ENCODE assay signal across 29 mouse cellular contexts in the genomic region with DNA sequence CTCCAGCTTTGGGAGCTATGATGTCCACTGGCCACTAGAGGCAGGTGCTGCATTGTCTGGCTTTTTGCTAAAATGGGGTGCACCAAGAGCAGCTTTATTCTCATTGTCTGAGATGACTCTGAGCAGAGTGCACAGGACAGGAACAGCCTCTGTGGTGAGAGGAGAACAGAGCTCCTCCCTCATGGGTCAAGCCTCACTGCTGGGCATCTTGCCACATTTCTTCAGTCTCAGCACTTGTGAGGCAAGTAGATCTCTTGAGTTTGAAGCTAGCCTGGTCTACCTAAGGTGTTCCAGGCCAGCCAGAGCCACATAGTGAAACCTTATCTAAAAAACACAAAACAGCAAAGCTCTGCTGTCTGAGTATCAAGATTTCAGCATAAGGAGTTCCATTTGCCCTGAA. TPM values are rescaled to one million over a fixed set of nuclear protein-coding genes. Genes with fewer than 3 reads are reported as not detected.
DNase-seq lines count a peak whose midpoint lies in the region; ATAC-seq and TF ChIP-seq lines count a peak whose summit lies in the region.
"Had no signal": no experiment of that assay in that cellular context is flagged by ENCODE, and none has a peak within 500 bp of the region (broad histone marks: within the 10 kb centered on the region; RNA-seq: fewer than 3 reads in every experiment).

No protein-coding gene starts in this region.

- peak; percentile 36 for TF ChIP-seq CTCF in layer of hippocampus, adult 2 months (conservative IDR thresholded peaks at IDR 0.05)

- H3K27me3 ChIP-seq in forebrain, embryonic 14.5 days (replicated peaks; ENCODE audit: control insufficient read depth, insufficient read depth, low read length), result peaks cover 14% of the 10 kb centered on the region
- H3K27me3 ChIP-seq in embryonic facial prominence, embryonic 10.5 days (replicated peaks; ENCODE audit: low read depth, poor library complexity, severe bottlenecking), result peaks cover 19% of the 10 kb centered on the region

- DNase-seq in layer of hippocampus, adult 2 months (ENCODE audit: low spot score in 2 of 2), result no peak
- no peak for DNase-seq in layer of hippocampus, adult 9-11 months
- DNase-seq in 3T3-L1 (ENCODE audit: low read depth, low spot score) (peak; percentile 30), A20 (ENCODE audit: low read depth, low spot score) (peak; percentile 7), adipocyte (ENCODE audit: low spot score) (peak; percentile 73)
- no peak for DNase-seq in forebrain, embryonic 14.5 days (ENCODE audit: low spot score)
- no peak for DNase-seq in embryonic facial prominence, embryonic 10.5 days (ENCODE audit: low spot score)
- DNase-seq: adrenal gland, postnatal 14 days; cerebellum, adult 2 months; forebrain, postnatal 0 days; gastrocnemius, postnatal 25 days; heart, adult 2 months; heart, postnatal 4 days; kidney, postnatal 36 days; lung, adult 18-20 months; lung, postnatal 14 days; right cerebral cortex, adult 18-20 months; right cerebral cortex, postnatal 4 days; thymus, adult 18-20 months; thymus, postnatal 36 days had no signal

- ATAC-seq in forebrain, embryonic 14.5 days, result no peak
- ATAC-seq: activated CD4-positive, CD25-positive, alpha-beta regulatory T cell, adult 4 months; forebrain, postnatal 0 days; intestine, embryonic 15.5 days had no signal

- H3K4me3 ChIP-seq in layer of hippocampus, adult 2 months, result no peak overlapping the region
- H3K4me3 ChIP-seq in forebrain, embryonic 14.5 days (ENCODE audit: low read depth, low read length), result no peak overlapping the region
- no peak overlapping the region for H3K4me3 ChIP-seq in embryonic facial prominence, embryonic 10.5 days
- H3K4me3 ChIP-seq: embryonic facial prominence, embryonic 15.5 days; heart, adult 2 months; heart, embryonic 15.5 days; hindbrain, embryonic 15.5 days; intestine, embryonic 15.5 days; kidney, embryonic 15.5 days; megakaryocyte, embryonic 14.5 days; neural tube, embryonic 15.5 days had no signal

- H3K4me2 ChIP-seq in forebrain, embryonic 14.5 days (ENCODE audit: low read length), result no peak overlapping the region
- H3K4me2 ChIP-seq: embryonic facial prominence, embryonic 15.5 days; heart, embryonic 15.5 days; hindbrain, embryonic 15.5 days; intestine, embryonic 15.5 days; kidney, embryonic 15.5 days; neural tube, embryonic 15.5 days had no signal

- no peak overlapping the region for H3K27ac ChIP-seq in layer of hippocampus, adult 2 months
- no peak overlapping the region for H3K27ac ChIP-seq in forebrain, embryonic 14.5 days (ENCODE audit: low read depth, low read length)
- H3K27ac ChIP-seq in embryonic facial prominence, embryonic 10.5 days (replicated peaks), result no peak overlapping the region
- H3K27ac ChIP-seq: embryonic facial prominence, embryonic 15.5 days; heart, adult 2 months; heart, embryonic 15.5 days; hindbrain, embryonic 15.5 days; intestine, embryonic 15.5 days; kidney, embryonic 15.5 days; neural tube, embryonic 15.5 days had no signal

- H3K36me3 ChIP-seq in forebrain, embryonic 14.5 days (ENCODE audit: control insufficient read depth, insufficient read depth, low read length), result no peaks in the 10 kb centered on the region
- no peaks in the 10 kb centered on the region for H3K36me3 ChIP-seq in embryonic facial prominence, embryonic 10.5 days (replicated peaks)
- H3K36me3 ChIP-seq: embryonic facial prominence, embryonic 15.5 days; heart, embryonic 15.5 days; hindbrain, embryonic 15.5 days; intestine, embryonic 15.5 days; kidney, embryonic 15.5 days; neural tube, embryonic 15.5 days had no signal

- H3K9me3 ChIP-seq in forebrain, embryonic 14.5 days (replicated peaks; ENCODE audit: control insufficient read depth, low read length), result peaks cover 12% of the 10 kb centered on the region
- peaks cover 17% of the 10 kb centered on the region for H3K9me3 ChIP-seq in embryonic facial prominence, embryonic 10.5 days

- no peaks in the 10 kb centered on the region for H3K4me1 ChIP-seq in forebrain, embryonic 14.5 days (ENCODE audit: control insufficient read depth, insufficient read depth, low read length)
- H3K4me1 ChIP-seq in embryonic facial prominence, embryonic 10.5 days, result peaks cover 4% of the 10 kb centered on the region; the same call in 1 of the 2 replicates

- H3K9ac ChIP-seq in forebrain, embryonic 14.5 days (ENCODE audit: low read length), result no peak overlapping the region
- H3K9ac ChIP-seq: embryonic facial prominence, embryonic 15.5 days; forebrain, postnatal 0 days; heart, embryonic 15.5 days; hindbrain, embryonic 15.5 days; intestine, embryonic 15.5 days; kidney, embryonic 15.5 days; neural tube, embryonic 15.5 days had no signal

RNA-seq across cellular contexts. Expression of gene Tcfl5, which starts 4.3 kb away (rescaled TPM):
- total RNA-seq in layer of hippocampus, adult 2 months (2021), result under 1 TPM in 1 of 2 experiments, not detected in 1; 0.47 TPM
- polyA plus RNA-seq in forebrain, embryonic 14.5 days (2014; fragmentation: Nextera tagmentation; extraction: Ambion mirVana), result 0.15 and 0.35 TPM in 2 replicates
- 0.11 and 0.18 TPM in 2 replicates for polyA plus RNA-seq in embryonic facial prominence, embryonic 10.5 days (2016; fragmentation: Nextera tagmentation; extraction: Ambion mirVana)
- total RNA-seq: adrenal gland, postnatal 14 days; heart, adult 2 months; liver, adult 2 months had no signal
- polyA plus RNA-seq: activated CD4-positive, CD25-positive, alpha-beta regulatory T cell, adult 4 months; intestine, embryonic 15.5 days; liver, adult 2 months had no signal

RNA-seq across cellular contexts. Expression of gene Col9a3, which starts 49.3 kb away (rescaled TPM):
- 10 to 100 TPM in 1 of 2 experiments, 1 to 10 TPM in 1; 6.8 to 10.4 TPM for total RNA-seq in layer of hippocampus, adult 2 months (2021)
- 25.1 and 28.6 TPM in 2 replicates for polyA plus RNA-seq in forebrain, embryonic 14.5 days (2014; fragmentation: Nextera tagmentation; extraction: Ambion mirVana)
- polyA plus RNA-seq in embryonic facial prominence, embryonic 10.5 days (2016; fragmentation: Nextera tagmentation; extraction: Ambion mirVana), result 12.2 and 12.3 TPM in 2 replicates
- total RNA-seq: liver, adult 2 months had no signal

RNA-seq across cellular contexts. Expression of gene Ogfr, which starts 57.8 kb away (rescaled TPM):
- 10 to 100 TPM; 36.2 to 40.6 TPM for total RNA-seq in layer of hippocampus, adult 2 months (2021)
- 95.6 and 100 TPM in 2 replicates for polyA plus RNA-seq in forebrain, embryonic 14.5 days (2014; fragmentation: Nextera tagmentation; extraction: Ambion mirVana)
- polyA plus RNA-seq in embryonic facial prominence, embryonic 10.5 days (2016; fragmentation: Nextera tagmentation; extraction: Ambion mirVana), result 104 and 107 TPM in 2 replicates

Comparison
In these comparisons a context has a peak if more than half of its experiments do, and no peak if none do; other contexts are left out.
1. DNase-seq: peak in 3T3-L1 (single experiment), A20 (single experiment) and adipocyte (single experiment); none in layer of hippocampus, adult 2 months (0 of 2), layer of hippocampus, adult 9-11 months (single experiment), forebrain, embryonic 14.5 days (single experiment) and embryonic facial prominence, embryonic 10.5 days (single experiment).